Mouse (Mus musculus) myocyte (in vitro differentiated cells): Measurements from ENCODE around the gene Ablim2. TPM values are rescaled to one million over a fixed set of nuclear protein-coding genes. Genes with fewer than 3 reads are reported as not detected.

Source experiments
- H3K27me3 ChIP-seq: one replicate; pipeline ENCODE4 v1.6.1; 2011; ENCODE audit not compliant: control insufficient read depth, insufficient read depth, insufficient read length
- H3K36me3 ChIP-seq: one replicate; pipeline ENCODE4 v1.6.1; 2011; ENCODE audit not compliant: control insufficient read depth, insufficient read depth
- H3K4me2 ChIP-seq: one replicate; pipeline ENCODE4 v1.6.1; 2011; ENCODE audit warnings: low read depth, control low read depth
- H3K4me3 ChIP-seq: one replicate; pipeline ENCODE4 v1.5.1; 2011; ENCODE audit warnings: mild to moderate bottlenecking, control low read depth, moderate library complexity
- H3K79me2 ChIP-seq: one replicate; pipeline ENCODE4 v1.6.1; 2011; ENCODE audit not compliant: control insufficient read depth, insufficient read depth
- H3ac ChIP-seq: one replicate; pipeline ENCODE4 v1.6.1; 2011; ENCODE audit not compliant: control insufficient read depth, insufficient read length
- CEBPB ChIP-seq: IDR thresholded peaks from 2 replicates; pipeline ENCODE4 v1.6.1; 2011; ENCODE audit warnings: mild to moderate bottlenecking, moderate library complexity; ENCODE audit not compliant: poor library complexity, insufficient read depth, severe bottlenecking
- E2F4 ChIP-seq: IDR thresholded peaks from one replicate; pipeline ENCODE4 v1.6.1; 2011; ENCODE audit warnings: mild to moderate bottlenecking, control low read depth, moderate library complexity; ENCODE audit not compliant: insufficient read depth
- MAX ChIP-seq: IDR thresholded peaks from one replicate; pipeline ENCODE4 v1.6.1; 2011; ENCODE audit warnings: low read depth, mild to moderate bottlenecking, control low read depth
- MYOD1 ChIP-seq, 3 experiments: IDR thresholded peaks; one replicate each; pipeline ENCODE4 v1.6.1; 2011; ENCODE audit warnings: control low read depth in 2 of 3, low read depth in 2 of 3, mild to moderate bottlenecking in 2 of 3, moderate library complexity in 1 of 3; ENCODE audit not compliant: insufficient read length in 2 of 3, control insufficient read depth in 1 of 3
- MYOG ChIP-seq, 3 experiments: IDR thresholded peaks; one replicate each; pipeline ENCODE4 v1.6.1; 2011; ENCODE audit warnings: control low read depth in 2 of 3, low read depth in 2 of 3, mild to moderate bottlenecking in 2 of 3; ENCODE audit not compliant: insufficient read length in 2 of 3, control insufficient read depth in 1 of 3, insufficient read depth in 1 of 3
- POLR2A ChIP-seq: IDR thresholded peaks from one replicate; pipeline ENCODE4 v1.6.1; 2011; ENCODE audit warnings: low read depth, mild to moderate bottlenecking, control low read depth, moderate library complexity; ENCODE audit not compliant: insufficient read length
- POLR2AphosphoS2 ChIP-seq: IDR thresholded peaks from one replicate; pipeline ENCODE4 v1.6.1; 2011; ENCODE audit warnings: low read depth, control low read depth; ENCODE audit not compliant: insufficient read length
- REST ChIP-seq: IDR thresholded peaks from one replicate; pipeline ENCODE4 v1.6.1; 2011; ENCODE audit warnings: mild to moderate bottlenecking, control low read depth, moderate library complexity; ENCODE audit not compliant: insufficient read depth, insufficient read length
- SRF ChIP-seq: IDR thresholded peaks from one replicate; pipeline ENCODE4 v1.6.1; 2011; ENCODE audit warnings: low read depth; ENCODE audit not compliant: control insufficient read depth, insufficient read length
- TCF12 ChIP-seq: IDR thresholded peaks from one replicate; pipeline ENCODE4 v1.6.1; 2011; ENCODE audit warnings: mild to moderate bottlenecking, control low read depth; ENCODE audit not compliant: poor library complexity, insufficient read depth, severe bottlenecking
- TCF3 ChIP-seq: IDR thresholded peaks from one replicate; pipeline ENCODE4 v1.6.1; 2011; ENCODE audit warnings: low read depth, control low read depth; ENCODE audit not compliant: insufficient read length
- USF1 ChIP-seq: IDR thresholded peaks from one replicate; pipeline ENCODE4 v1.6.1; 2011; ENCODE audit warnings: low read depth, mild to moderate bottlenecking, control low read depth, moderate library complexity
- polyA plus RNA-seq: library from polyadenylated mRNA; unstranded; fragments of >200 nt; fragmentation: generic; extraction: Trizol; gene quantifications from one replicate; pipeline ENCODE4 v1.2.1, GENCODE M21; 2012; ENCODE audit warnings: missing spikeins

The Ablim2 gene
- polyA plus RNA-seq, 1 experiment = 11.9 TPM

- Histone ChIP-seq H3K4me3 (no peak overlapping the region), H3K79me2 (no peaks in the 10 kb centered on the region), H3K4me2 (no peak overlapping the region), H3ac (no peak overlapping the region), H3K36me3 (no peaks in the 10 kb centered on the region), H3K27me3 (peaks cover 70% of the 10 kb centered on the region)
- TF ChIP-seq POLR2A (no peak), SRF (no peak), MAX (no peak), USF1 (no peak), TCF12 (no peak), POLR2AphosphoS2 (no peak), TCF3 (no peak), CEBPB (no peak), E2F4 (no peak), MYOD1 (IDR thresholded peaks at IDR 0.05; ENCODE audit: control insufficient read depth in 1 of 3, insufficient read length in 2 of 3, low read depth in 2 of 3) (no peak), MYOG (IDR thresholded peaks at IDR 0.05; ENCODE audit: control insufficient read depth in 1 of 3, insufficient read depth in 1 of 3, insufficient read length in 2 of 3, low read depth in 2 of 3) (no peak), REST (no peak)
Measured at GRCm38 (mm10) chr5:35822721-35823120, 65.0 kb downstream of the Ablim2 start.

- Histone ChIP-seq H3K36me3 (no peaks in the 10 kb centered on the region), H3K4me3 (no peak overlapping the region), H3K27me3 (peaks cover 75% of the 10 kb centered on the region), H3K79me2 (no peaks in the 10 kb centered on the region), H3K4me2 (no peak overlapping the region), H3ac (no peak overlapping the region)
- no peak for TF ChIP-seq E2F4
- TF ChIP-seq REST = no peak
- TF ChIP-seq TCF12 = no peak
- no peak for TF ChIP-seq POLR2AphosphoS2
- TF ChIP-seq CEBPB = no peak
- TF ChIP-seq MAX = no peak
- no peak for TF ChIP-seq MYOD1 (IDR thresholded peaks at IDR 0.05; ENCODE audit: control insufficient read depth in 1 of 3, insufficient read length in 2 of 3, low read depth in 2 of 3)
- no peak for TF ChIP-seq SRF
- no peak for TF ChIP-seq USF1
- no peak for TF ChIP-seq MYOG (IDR thresholded peaks at IDR 0.05; ENCODE audit: control insufficient read depth in 1 of 3, insufficient read depth in 1 of 3, insufficient read length in 2 of 3, low read depth in 2 of 3)
- no peak for TF ChIP-seq TCF3
- no peak for TF ChIP-seq POLR2A
Measured at GRCm38 (mm10) chr5:35826465-35826864, 68.8 kb downstream of the Ablim2 start.

GRCm38 (mm10) chr5:35827075-35827474 is 69.4 kb downstream of the Ablim2 start:
- Histone ChIP-seq H3K27me3 (peaks cover 81% of the 10 kb centered on the region), H3K4me2 (no peak overlapping the region), H3K36me3 (no peaks in the 10 kb centered on the region), H3ac (no peak overlapping the region), H3K79me2 (no peaks in the 10 kb centered on the region), H3K4me3 (no peak overlapping the region)
- TF ChIP-seq MYOG (IDR thresholded peaks at IDR 0.05; ENCODE audit: control insufficient read depth in 1 of 3, insufficient read depth in 1 of 3, insufficient read length in 2 of 3, low read depth in 2 of 3) = peak; percentile 7 to 80 (median 28)
- TF ChIP-seq POLR2A = no peak
- no peak for TF ChIP-seq CEBPB
- peak in 2 of 3 experiments; percentile 52 to 88 for TF ChIP-seq MYOD1 (IDR thresholded peaks at IDR 0.05; ENCODE audit: control insufficient read depth in 1 of 3, insufficient read length in 2 of 3, low read depth in 2 of 3)
- TF ChIP-seq POLR2AphosphoS2 = no peak
- TF ChIP-seq E2F4 = no peak
- no peak for TF ChIP-seq REST

DNA sequence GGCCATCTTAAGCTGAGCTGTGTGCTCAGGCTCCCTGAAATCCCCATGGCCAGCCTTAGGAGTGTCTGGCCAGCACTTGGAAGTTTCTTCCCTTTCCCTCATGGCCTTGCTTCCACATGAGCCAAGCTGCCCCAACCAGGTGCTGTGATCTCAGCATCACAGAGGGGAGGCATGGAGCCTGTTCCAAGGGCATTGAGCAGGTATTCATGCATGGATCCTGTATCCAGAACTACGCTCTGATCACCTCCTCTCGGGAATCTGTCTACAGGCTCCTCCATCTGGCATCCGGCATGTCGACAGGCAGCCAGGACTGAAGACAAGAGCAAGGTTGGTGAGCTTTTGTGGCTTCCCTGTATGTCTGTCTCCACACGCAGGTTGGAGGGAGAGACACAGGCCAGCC is 70.2 kb downstream of the Ablim2 start:
- H3K4me2 ChIP-seq = no peak overlapping the region
- H3K36me3 ChIP-seq = no peaks in the 10 kb centered on the region
- no peak overlapping the region for H3K4me3 ChIP-seq
- H3K27me3 ChIP-seq = peaks cover 81% of the 10 kb centered on the region
- H3K79me2 ChIP-seq = no peaks in the 10 kb centered on the region
- no peak overlapping the region for H3ac ChIP-seq
- TF ChIP-seq MYOG (IDR thresholded peaks at IDR 0.05; ENCODE audit: control insufficient read depth in 1 of 3, insufficient read depth in 1 of 3, insufficient read length in 2 of 3, low read depth in 2 of 3) (no peak), MAX (no peak)

DNA sequence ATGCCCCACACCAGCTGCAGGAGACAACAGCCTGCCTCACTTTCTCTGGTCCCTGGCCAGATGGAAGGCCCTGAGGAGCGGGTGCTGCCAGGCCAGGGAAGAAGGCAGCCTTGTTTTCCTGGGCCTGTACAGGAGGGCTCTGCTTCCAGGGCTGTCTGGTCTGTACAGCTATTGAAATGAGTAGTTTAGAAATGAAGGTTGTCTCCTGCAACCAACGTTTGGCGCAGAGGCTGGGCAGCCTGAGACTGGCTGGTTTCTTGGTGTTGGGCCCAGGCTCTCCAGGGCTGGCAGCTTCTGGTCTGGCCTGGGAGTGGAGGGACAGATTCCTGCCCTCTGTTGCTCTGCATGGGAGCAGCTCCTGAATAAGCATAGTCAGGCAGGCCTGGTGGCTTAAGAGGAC is 72.4 kb downstream of the Ablim2 start:
- TF ChIP-seq TCF3 (no peak), POLR2A (no peak), MYOG (IDR thresholded peaks at IDR 0.05; ENCODE audit: control insufficient read depth in 1 of 3, insufficient read depth in 1 of 3, insufficient read length in 2 of 3, low read depth in 2 of 3) (no peak), REST (no peak), POLR2AphosphoS2 (no peak), USF1 (no peak)
- H3K79me2 ChIP-seq = no peaks in the 10 kb centered on the region
- no peak overlapping the region for H3ac ChIP-seq
- H3K27me3 ChIP-seq = peaks cover 87% of the 10 kb centered on the region
- H3K4me2 ChIP-seq = no peak overlapping the region
- H3K4me3 ChIP-seq = no peak overlapping the region
- no peaks in the 10 kb centered on the region for H3K36me3 ChIP-seq
